Mouse (Mus musculus) embryonic facial prominence, embryonic 15.5 days (tissue): ENCODE measurements around the gene Fam114a1. TPM values are rescaled to one million over a fixed set of nuclear protein-coding genes. Genes with fewer than 3 reads are reported as not detected.

ENCODE experiments used
- ATAC-seq: fragments of 200-750 bp; cut with Nextera tagmentation; 2 replicates; pipeline ENCODE4 v1.8.0; 2017; ENCODE audit warnings: low read depth, moderate TSS enrichment; ENCODE audit not compliant: insufficient number of reproducible peaks, low FRiP score, low TSS enrichment
- H3K27ac ChIP-seq: fragments of 300-500 bp; sonication (generic); replicated peaks from 2 replicates; pipeline ENCODE4 v1.5.1; 2015; ENCODE audit warnings: mild to moderate bottlenecking, inconsistent platforms
- H3K27me3 ChIP-seq: fragments of 300-500 bp; sonication (generic); 2 replicates; pipeline ENCODE4 v1.6.1; 2015; ENCODE audit warnings: inconsistent platforms
- H3K36me3 ChIP-seq: fragments of 300-500 bp; sonication (generic); 2 replicates; pipeline ENCODE4 v1.6.1; 2015; ENCODE audit warnings: mild to moderate bottlenecking, inconsistent platforms
- H3K4me1 ChIP-seq: fragments of 300-500 bp; sonication (generic); 2 replicates; pipeline ENCODE4 v1.6.1; 2015; ENCODE audit warnings: inconsistent platforms
- H3K4me2 ChIP-seq: fragments of 300-500 bp; sonication (generic); replicated peaks from 2 replicates; pipeline ENCODE4 v1.6.1; 2015; ENCODE audit warnings: mild to moderate bottlenecking, inconsistent platforms
- H3K4me3 ChIP-seq: fragments of 300-500 bp; sonication (generic); replicated peaks from 2 replicates; pipeline ENCODE4 v1.5.1; 2015; ENCODE audit warnings: mild to moderate bottlenecking, inconsistent platforms
- H3K9ac ChIP-seq: fragments of 300-500 bp; sonication (generic); 2 replicates; pipeline ENCODE4 v1.6.1; 2015; ENCODE audit warnings: inconsistent platforms
- H3K9me3 ChIP-seq: fragments of 300-500 bp; sonication (generic); replicated peaks from 2 replicates; pipeline ENCODE4 v1.6.1; 2016; ENCODE audit warnings: inconsistent platforms
- WGBS: fragments of 180-500 bp; shearing (Covaris S2); methylation state at CpG from one replicate; pipeline ENCODE4 v1.1.7; 2015; 5-methylcytosine and 5-hydroxymethylcytosine counted together
- polyA plus RNA-seq: library from polyadenylated mRNA; unstranded; fragments of >200 nt; fragmentation: Nextera tagmentation; extraction: Ambion mirVana; gene quantifications from 2 replicates; pipeline ENCODE4 v1.2.1, GENCODE M21; 2015

Gene Fam114a1
- polyA plus RNA-seq, 1 experiment from 2014 or later, result 71.3 TPM

DNA sequence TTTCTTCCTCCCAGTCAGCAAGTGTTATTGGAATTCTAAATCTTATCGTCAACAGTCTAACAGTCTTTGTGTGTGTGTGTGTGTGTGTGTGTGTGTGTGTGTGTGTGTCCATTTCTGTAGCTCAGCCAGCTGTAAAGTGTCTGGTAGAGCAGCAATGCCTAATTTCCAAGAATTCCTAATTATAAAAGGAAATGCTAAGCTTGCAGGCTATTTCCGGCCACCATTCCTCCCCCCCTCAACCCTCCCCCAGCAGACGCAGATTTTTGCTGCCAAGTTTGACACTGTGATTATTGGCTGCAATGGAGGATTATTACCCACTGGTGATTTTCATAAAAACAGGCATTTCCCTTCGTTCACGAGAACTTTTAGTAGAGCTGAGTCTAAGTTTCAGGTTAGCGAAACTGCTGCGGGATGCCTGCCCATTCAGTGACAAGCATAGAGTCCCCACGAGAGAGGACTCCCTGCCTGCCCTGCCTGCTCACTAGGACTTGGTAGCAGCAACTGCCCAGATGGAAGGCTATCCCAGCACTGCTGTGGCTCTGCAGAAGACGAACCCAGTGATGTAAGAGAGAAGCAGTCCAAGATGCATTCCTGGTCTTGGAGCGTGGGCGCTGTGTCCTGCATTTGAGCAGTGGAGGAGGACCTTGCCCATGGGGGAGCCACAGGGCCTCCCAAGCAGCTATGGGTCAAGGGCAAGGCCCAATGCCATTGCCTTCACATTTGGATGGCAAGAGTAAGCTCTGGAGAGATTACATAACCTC, 69.1 kb downstream of the Fam114a1 start:
- Histone ChIP-seq H3K27ac (no peak overlapping the region; the same call in 1 of the 2 replicates), H3K9ac (no peak overlapping the region), H3K4me2 (no peak overlapping the region), H3K36me3 (peaks cover 26% of the 10 kb centered on the region), H3K4me3 (no peak overlapping the region), H3K27me3 (no peaks in the 10 kb centered on the region), H3K4me1 (0 out of 2 replicates have a peak, but pooled peaks cover 6% of the 10 kb centered on the region), H3K9me3 (no peaks in the 10 kb centered on the region)
- WGBS, result 55% methylated on average over 11 of the region's 11 CpGs
- ATAC-seq, result no peak

GRCm38 (mm10) chr5:65040463-65040862, 70.6 kb downstream of the Fam114a1 start:
- no peak overlapping the region for H3K4me2 ChIP-seq
- no peaks in the 10 kb centered on the region for H3K9me3 ChIP-seq
- H3K4me1 ChIP-seq, result 0 out of 2 replicates have a peak, but pooled peaks cover 6% of the 10 kb centered on the region
- H3K9ac ChIP-seq, result no peak overlapping the region
- peaks cover 15% of the 10 kb centered on the region; the same call in 1 of the 2 replicates for H3K36me3 ChIP-seq
- H3K27me3 ChIP-seq, result no peaks in the 10 kb centered on the region
- 69% methylated on average over 5 of the region's 5 CpGs for WGBS
- no peak for ATAC-seq
- no peak overlapping the region for H3K27ac ChIP-seq
- no peak overlapping the region for H3K4me3 ChIP-seq

GRCm38 (mm10) chr5:65043407-65043895, 73.6 kb downstream of the Fam114a1 start:
- H3K9me3 ChIP-seq, result no peaks in the 10 kb centered on the region
- no peak overlapping the region for H3K27ac ChIP-seq
- no peak overlapping the region for H3K4me3 ChIP-seq
- WGBS, result 71% methylated on average over 11 of the region's 11 CpGs
- no peaks in the 10 kb centered on the region for H3K36me3 ChIP-seq
- no peaks in the 10 kb centered on the region for H3K27me3 ChIP-seq
- H3K9ac ChIP-seq, result no peak overlapping the region
- no peak for ATAC-seq
- H3K4me2 ChIP-seq, result no peak overlapping the region
- 0 out of 2 replicates have a peak, but pooled peaks cover 10% of the 10 kb centered on the region for H3K4me1 ChIP-seq

GRCm38 (mm10) chr5:65045642-65046370, 75.9 kb downstream of the Fam114a1 start:
- Histone ChIP-seq H3K36me3 (no peaks in the 10 kb centered on the region), H3K4me2 (no peak overlapping the region), H3K4me3 (no peak overlapping the region), H3K9me3 (no peaks in the 10 kb centered on the region), H3K27me3 (no peaks in the 10 kb centered on the region), H3K9ac (no peak overlapping the region), H3K4me1 (0 out of 2 replicates have a peak, but pooled peaks cover 5% of the 10 kb centered on the region), H3K27ac (no peak overlapping the region)
- 75% methylated on average over 6 of the region's 6 CpGs for WGBS
- ATAC-seq, result no peak

DNA sequence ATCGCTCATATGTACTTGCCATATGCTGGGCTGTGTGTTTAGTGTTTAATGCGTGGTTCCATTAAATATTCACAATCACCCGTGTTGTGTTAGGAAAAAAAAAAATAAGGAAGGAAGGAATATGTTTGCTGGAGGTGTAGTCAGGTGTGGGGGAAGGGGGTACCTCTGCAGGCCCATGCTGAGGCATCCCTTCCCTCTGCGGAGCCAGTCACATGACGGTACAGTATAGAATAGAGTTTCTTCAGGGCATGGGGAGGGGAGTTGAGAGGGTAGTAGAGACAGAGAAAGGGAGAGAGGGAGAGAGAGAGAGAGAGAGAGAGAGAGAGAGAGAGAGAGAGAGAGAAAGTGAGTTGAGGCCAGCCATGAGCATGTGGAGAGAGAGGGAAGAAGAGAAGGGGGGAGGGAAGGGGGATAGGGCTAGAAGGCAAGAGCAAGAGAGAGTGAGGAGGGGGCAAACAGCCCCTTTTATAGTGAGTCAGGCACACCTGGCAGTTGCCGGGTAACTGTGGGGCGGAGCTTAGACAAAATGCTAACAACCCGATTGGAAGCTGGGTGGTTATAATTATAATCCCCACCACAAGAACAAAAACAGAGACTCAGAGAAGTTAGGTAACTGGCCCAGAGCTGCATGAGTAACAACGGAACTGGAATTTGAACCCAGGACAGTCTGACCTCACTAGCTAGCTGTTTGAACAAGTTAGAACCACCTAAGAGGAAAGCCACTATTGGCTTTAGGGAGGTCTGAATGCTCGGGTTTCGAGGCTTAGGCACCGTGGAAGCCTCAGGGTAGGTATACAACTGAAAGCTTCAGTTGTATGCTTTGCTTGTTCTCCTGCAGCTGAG, 76.8 kb downstream of the Fam114a1 start:
- no peaks in the 10 kb centered on the region for H3K9me3 ChIP-seq
- no peak overlapping the region for H3K9ac ChIP-seq
- no peaks in the 10 kb centered on the region for H3K36me3 ChIP-seq
- ATAC-seq, result no peak
- H3K27ac ChIP-seq, result no peak overlapping the region
- no peak overlapping the region for H3K4me2 ChIP-seq
- no peak overlapping the region for H3K4me3 ChIP-seq
- H3K4me1 ChIP-seq, result 0 out of 2 replicates have a peak, but pooled peaks cover 5% of the 10 kb centered on the region
- 55% methylated on average over 12 of the region's 12 CpGs for WGBS
- no peaks in the 10 kb centered on the region for H3K27me3 ChIP-seq

GRCm38 (mm10) chr5:65047285-65047855, 77.5 kb downstream of the Fam114a1 start:
- no peak for ATAC-seq
- H3K4me2 ChIP-seq, result no peak overlapping the region
- no peaks in the 10 kb centered on the region for H3K9me3 ChIP-seq
- no peak overlapping the region for H3K9ac ChIP-seq
- no peak overlapping the region for H3K27ac ChIP-seq
- H3K4me3 ChIP-seq, result no peak overlapping the region
- 54% methylated on average over 12 of the region's 12 CpGs for WGBS
- 0 out of 2 replicates have a peak, but pooled peaks cover 5% of the 10 kb centered on the region for H3K4me1 ChIP-seq
- H3K27me3 ChIP-seq, result no peaks in the 10 kb centered on the region
- no peaks in the 10 kb centered on the region for H3K36me3 ChIP-seq

DNA sequence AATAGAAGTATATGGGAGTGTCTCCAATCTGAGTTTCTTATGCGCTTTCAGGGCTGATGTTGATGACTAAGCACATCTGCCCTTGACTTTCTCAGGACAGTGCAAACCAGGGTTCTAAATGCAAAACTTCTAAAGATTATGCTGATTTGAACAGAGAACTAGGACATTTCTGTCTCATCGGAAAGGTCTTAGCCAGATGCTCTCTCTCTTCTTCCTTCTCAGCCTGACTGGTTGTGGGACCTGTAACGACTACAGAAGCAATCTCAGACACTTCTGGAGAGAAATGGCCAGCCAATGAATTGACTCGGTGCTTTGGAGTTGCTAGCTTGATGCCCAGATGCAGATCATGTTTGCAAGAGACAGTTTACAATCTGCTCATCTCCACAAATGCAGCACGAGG, 80.0 kb downstream of the Fam114a1 start:
- Histone ChIP-seq H3K9me3 (no peaks in the 10 kb centered on the region), H3K27ac (no peak overlapping the region), H3K4me3 (no peak overlapping the region), H3K27me3 (no peaks in the 10 kb centered on the region), H3K4me1 (0 out of 2 replicates have a peak, but pooled peaks cover 5% of the 10 kb centered on the region), H3K4me2 (no peak overlapping the region), H3K36me3 (no peaks in the 10 kb centered on the region), H3K9ac (no peak overlapping the region)
- 80% methylated on average over 5 of the region's 5 CpGs for WGBS
- no peak for ATAC-seq

- no peak for ATAC-seq
- 69% methylated on average over 3 of the region's 3 CpGs for WGBS
- H3K36me3 ChIP-seq, result no peaks in the 10 kb centered on the region
- no peaks in the 10 kb centered on the region for H3K9me3 ChIP-seq
- no peak overlapping the region for H3K4me2 ChIP-seq
- H3K4me3 ChIP-seq, result no peak overlapping the region
- 0 out of 2 replicates have a peak, but pooled peaks cover 5% of the 10 kb centered on the region for H3K4me1 ChIP-seq
- no peak overlapping the region for H3K27ac ChIP-seq
- H3K9ac ChIP-seq, result no peak overlapping the region
- no peaks in the 10 kb centered on the region for H3K27me3 ChIP-seq
Observed at GRCm38 (mm10) chr5:65051513-65051912, 81.6 kb downstream of the Fam114a1 start.

DNA sequence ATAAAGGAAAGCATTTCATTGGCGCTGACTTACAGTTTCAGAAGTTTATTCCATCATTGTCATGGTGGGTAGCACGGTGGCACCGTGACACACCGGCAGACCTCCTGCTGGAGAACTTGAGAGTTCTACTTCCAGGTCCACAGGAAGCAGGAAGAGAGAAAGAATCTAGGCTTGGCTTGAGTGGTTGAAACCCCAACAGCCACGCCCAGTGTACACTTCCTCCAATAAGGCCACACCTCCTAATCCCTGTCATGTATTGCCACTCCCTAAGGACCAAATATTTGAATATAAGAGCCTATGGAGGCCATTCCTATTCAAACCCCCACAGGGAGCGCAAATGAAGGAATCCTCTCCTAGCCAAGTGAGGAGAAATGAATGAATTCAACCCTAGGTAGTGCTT, 87.7 kb downstream of the Fam114a1 start:
- Histone ChIP-seq H3K9me3 (no peaks in the 10 kb centered on the region), H3K9ac (no peak overlapping the region), H3K36me3 (no peaks in the 10 kb centered on the region), H3K4me3 (no peak overlapping the region), H3K27ac (no peak overlapping the region), H3K27me3 (no peaks in the 10 kb centered on the region), H3K4me1 (no peaks in the 10 kb centered on the region), H3K4me2 (no peak overlapping the region)
- no peak for ATAC-seq
- WGBS, result 98% methylated on average over 6 of the region's 6 CpGs

GRCm38 (mm10) chr5:65059806-65060205, 89.9 kb downstream of the Fam114a1 start:
- no peaks in the 10 kb centered on the region for H3K4me1 ChIP-seq
- H3K4me3 ChIP-seq, result no peak overlapping the region
- no peak overlapping the region for H3K4me2 ChIP-seq
- H3K9ac ChIP-seq, result no peak overlapping the region
- 66% methylated on average over 2 of the region's 2 CpGs for WGBS
- no peaks in the 10 kb centered on the region for H3K9me3 ChIP-seq
- no peak for ATAC-seq
- H3K36me3 ChIP-seq, result no peaks in the 10 kb centered on the region
- H3K27ac ChIP-seq, result no peak overlapping the region
- no peaks in the 10 kb centered on the region for H3K27me3 ChIP-seq
